Mouse (Mus musculus): Measurements from ENCODE around the gene Ldlrad3. TPM values are rescaled to one million over a fixed set of nuclear protein-coding genes. Genes with fewer than 3 reads are reported as not detected.

The Ldlrad3 gene
- polyA plus RNA-seq, 1 experiment from 2014 or later = 11.7 TPM

- WGBS = 85% methylated on average over 2 of the region's 2 CpGs
- no peak overlapping the region for H3K27ac ChIP-seq
- H3K9ac ChIP-seq = no peak overlapping the region
- H3K27me3 ChIP-seq = no peaks in the 10 kb centered on the region
- H3K9me3 ChIP-seq (replicated peaks) = no peaks in the 10 kb centered on the region
- ATAC-seq (replicated peaks; ENCODE audit: insufficient number of reproducible peaks, insufficient read depth, low FRiP score, low read depth) = no peak
- no peaks in the 10 kb centered on the region for H3K36me3 ChIP-seq
- no peak overlapping the region for H3K4me3 ChIP-seq
- H3K4me1 ChIP-seq (replicated peaks) = no peaks in the 10 kb centered on the region
- no peak overlapping the region for H3K4me2 ChIP-seq
Observed at GRCm38 (mm10) chr2:102141199-102141598, 45.0 kb downstream of the Ldlrad3 start.

- H3K4me2 ChIP-seq = no peak overlapping the region
- H3K9me3 ChIP-seq (replicated peaks) = no peaks in the 10 kb centered on the region
- WGBS = 50% methylated on average over 6 of the region's 6 CpGs
- peaks cover 5% of the 10 kb centered on the region; the same call in 1 of the 2 replicates for H3K4me1 ChIP-seq (replicated peaks)
- no peaks in the 10 kb centered on the region for H3K27me3 ChIP-seq
- H3K4me3 ChIP-seq = no peak overlapping the region
- H3K27ac ChIP-seq = no peak overlapping the region
- no peak for ATAC-seq (replicated peaks; ENCODE audit: insufficient number of reproducible peaks, insufficient read depth, low FRiP score, low read depth)
- H3K9ac ChIP-seq = no peak overlapping the region
- no peaks in the 10 kb centered on the region for H3K36me3 ChIP-seq
Observed at GRCm38 (mm10) chr2:102137922-102138321, 48.3 kb downstream of the Ldlrad3 start.

GRCm38 (mm10) chr2:102136184-102136583 lies 50.0 kb downstream of the Ldlrad3 start:
- H3K4me1 ChIP-seq (replicated peaks) = peaks cover 5% of the 10 kb centered on the region; the same call in 1 of the 2 replicates
- no peak overlapping the region for H3K9ac ChIP-seq
- no peak overlapping the region for H3K4me3 ChIP-seq
- no peak overlapping the region for H3K4me2 ChIP-seq
- WGBS = 65% methylated on average over 3 of the region's 3 CpGs
- ATAC-seq (replicated peaks; ENCODE audit: insufficient number of reproducible peaks, insufficient read depth, low FRiP score, low read depth) = no peak
- no peaks in the 10 kb centered on the region for H3K36me3 ChIP-seq
- no peak overlapping the region for H3K27ac ChIP-seq
- no peaks in the 10 kb centered on the region for H3K27me3 ChIP-seq
- H3K9me3 ChIP-seq (replicated peaks) = no peaks in the 10 kb centered on the region

- Histone ChIP-seq H3K9me3 (replicated peaks) (no peaks in the 10 kb centered on the region), H3K27ac (no peak overlapping the region), H3K9ac (no peak overlapping the region), H3K4me1 (replicated peaks) (peaks cover 8% of the 10 kb centered on the region; the same call in 1 of the 2 replicates), H3K36me3 (no peaks in the 10 kb centered on the region), H3K4me2 (no peak overlapping the region), H3K27me3 (no peaks in the 10 kb centered on the region), H3K4me3 (no peak overlapping the region)
- 73% methylated on average over 9 of the region's 9 CpGs for WGBS
- no peak for ATAC-seq (replicated peaks; ENCODE audit: insufficient number of reproducible peaks, insufficient read depth, low FRiP score, low read depth)
Observed at GRCm38 (mm10) chr2:102134510-102135262, 51.5 kb downstream of the Ldlrad3 start.

- Histone ChIP-seq H3K36me3 (no peaks in the 10 kb centered on the region), H3K4me1 (replicated peaks) (peaks cover 13% of the 10 kb centered on the region), H3K4me2 (no peak overlapping the region), H3K27ac (no peak overlapping the region), H3K9me3 (replicated peaks) (no peaks in the 10 kb centered on the region), H3K4me3 (no peak overlapping the region), H3K9ac (no peak overlapping the region), H3K27me3 (no peaks in the 10 kb centered on the region)
- ATAC-seq (replicated peaks; ENCODE audit: insufficient number of reproducible peaks, insufficient read depth, low FRiP score, low read depth) = no peak; the same call in 1 of the 2 replicates
- WGBS = 50% methylated on average over 10 of the region's 10 CpGs
Observed at GRCm38 (mm10) chr2:102132945-102133558, 53.1 kb downstream of the Ldlrad3 start.

- no peaks in the 10 kb centered on the region for H3K27me3 ChIP-seq
- no peak overlapping the region for H3K9ac ChIP-seq
- H3K4me3 ChIP-seq = no peak overlapping the region
- H3K4me2 ChIP-seq = no peak overlapping the region
- H3K27ac ChIP-seq = no peak overlapping the region
- H3K9me3 ChIP-seq (replicated peaks) = no peaks in the 10 kb centered on the region
- ATAC-seq (replicated peaks; ENCODE audit: insufficient number of reproducible peaks, insufficient read depth, low FRiP score, low read depth) = no peak
- 85% methylated on average over 8 of the region's 8 CpGs for WGBS
- peaks cover 18% of the 10 kb centered on the region for H3K4me1 ChIP-seq (replicated peaks)
- no peaks in the 10 kb centered on the region for H3K36me3 ChIP-seq
Observed at GRCm38 (mm10) chr2:102130198-102130845, 55.9 kb downstream of the Ldlrad3 start.

- Histone ChIP-seq H3K4me2 (no peak overlapping the region), H3K9ac (no peak overlapping the region), H3K9me3 (replicated peaks) (no peaks in the 10 kb centered on the region), H3K27ac (no peak overlapping the region), H3K4me3 (no peak overlapping the region), H3K4me1 (replicated peaks) (peaks cover 18% of the 10 kb centered on the region), H3K27me3 (no peaks in the 10 kb centered on the region), H3K36me3 (no peaks in the 10 kb centered on the region)
- no peak for ATAC-seq (replicated peaks; ENCODE audit: insufficient number of reproducible peaks, insufficient read depth, low FRiP score, low read depth)
- 92% methylated on average over 4 of the region's 4 CpGs for WGBS
Observed at GRCm38 (mm10) chr2:102129235-102129634, 57.0 kb downstream of the Ldlrad3 start.

GRCm38 (mm10) chr2:102128500-102129030 lies 57.6 kb downstream of the Ldlrad3 start:
- Histone ChIP-seq H3K4me2 (no peak overlapping the region), H3K27me3 (no peaks in the 10 kb centered on the region), H3K4me1 (replicated peaks) (peaks cover 18% of the 10 kb centered on the region), H3K9ac (no peak overlapping the region), H3K36me3 (no peaks in the 10 kb centered on the region), H3K9me3 (replicated peaks) (no peaks in the 10 kb centered on the region), H3K4me3 (no peak overlapping the region), H3K27ac (peak overlapping the region; percentile 24; the same call in 1 of the 2 replicates)
- 61% methylated on average over 14 of the region's 14 CpGs for WGBS
- no peak for ATAC-seq (replicated peaks; ENCODE audit: insufficient number of reproducible peaks, insufficient read depth, low FRiP score, low read depth)

- Histone ChIP-seq H3K9ac (no peak overlapping the region), H3K4me1 (replicated peaks) (peaks cover 14% of the 10 kb centered on the region), H3K27me3 (no peaks in the 10 kb centered on the region), H3K4me2 (no peak overlapping the region), H3K9me3 (replicated peaks) (no peaks in the 10 kb centered on the region), H3K27ac (peak overlapping the region; percentile 24; the same call in 1 of the 2 replicates), H3K36me3 (no peaks in the 10 kb centered on the region), H3K4me3 (no peak overlapping the region)
- 48% methylated on average over 8 of the region's 8 CpGs for WGBS
- ATAC-seq (replicated peaks; ENCODE audit: insufficient number of reproducible peaks, insufficient read depth, low FRiP score, low read depth) = no peak
Observed at GRCm38 (mm10) chr2:102127791-102128387, 58.3 kb downstream of the Ldlrad3 start.

- no peak for ATAC-seq (replicated peaks; ENCODE audit: insufficient number of reproducible peaks, insufficient read depth, low FRiP score, low read depth)
- 75% methylated on average over 9 of the region's 9 CpGs for WGBS
- no peak overlapping the region for H3K27ac ChIP-seq
- no peak overlapping the region for H3K4me2 ChIP-seq
- peaks cover 14% of the 10 kb centered on the region for H3K4me1 ChIP-seq (replicated peaks)
- no peaks in the 10 kb centered on the region for H3K36me3 ChIP-seq
- H3K27me3 ChIP-seq = no peaks in the 10 kb centered on the region
- no peak overlapping the region for H3K4me3 ChIP-seq
- no peaks in the 10 kb centered on the region for H3K9me3 ChIP-seq (replicated peaks)
- no peak overlapping the region for H3K9ac ChIP-seq
Observed at GRCm38 (mm10) chr2:102127221-102127620, 59.0 kb downstream of the Ldlrad3 start.

GRCm38 (mm10) chr2:102126076-102126475 lies 60.1 kb downstream of the Ldlrad3 start:
- 87% methylated on average over 7 of the region's 7 CpGs for WGBS
- peaks cover 21% of the 10 kb centered on the region for H3K4me1 ChIP-seq (replicated peaks)

More at GRCm38 (mm10) chr2:102126076-102126475, 60.1 kb downstream of the Ldlrad3 start:
- H3K9me3 ChIP-seq (replicated peaks) = no peaks in the 10 kb centered on the region
- no peak overlapping the region for H3K9ac ChIP-seq
- H3K27me3 ChIP-seq = no peaks in the 10 kb centered on the region
- no peak for ATAC-seq (replicated peaks; ENCODE audit: insufficient number of reproducible peaks, insufficient read depth, low FRiP score, low read depth)
- H3K4me2 ChIP-seq = no peak overlapping the region
- no peak overlapping the region for H3K4me3 ChIP-seq
- H3K36me3 ChIP-seq = no peaks in the 10 kb centered on the region
- H3K27ac ChIP-seq = no peak overlapping the region

Data from heart, embryonic 15.5 days (tissue).